Mouse (Mus musculus) mature B cell (primary cell): Measurements from ENCODE around the gene Skint9.
"Not testable (repeated sequence)": the region's sequence is repeated elsewhere in the genome, so short reads cannot be mapped to it uniquely, and the experiment has no call there.

Source experiments
- in situ Hi-C: fragments of 300-500 bp; cut with MboI; formaldehyde crosslinking; loops from 2 replicates; pipeline ENCODE4 v1.14.3; 2019

The Skint9 gene

DNA sequence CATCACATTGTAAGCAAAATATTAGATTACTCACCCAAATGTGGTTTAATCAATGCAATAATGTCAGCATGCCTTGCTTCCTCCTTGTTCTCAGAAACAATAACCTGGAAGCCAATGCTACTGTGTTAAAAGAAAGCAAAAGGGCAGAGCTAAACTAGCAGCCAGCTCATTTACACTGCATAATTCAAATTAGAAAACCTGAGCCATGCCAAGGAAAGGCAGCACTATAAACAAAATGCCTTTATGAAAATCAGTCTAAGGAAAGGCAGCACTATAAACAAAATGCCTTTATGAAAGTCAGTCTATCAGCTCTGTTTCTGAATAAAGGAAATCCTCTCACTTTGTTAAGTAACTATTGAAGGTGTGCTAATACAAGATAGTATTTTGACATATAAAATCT lies at the start of gene Skint9:
TSS of gene Skint9 (minus strand) at position 101 of the 400 bp plus-strand sequence.
- in situ Hi-C loops: no loop called here

GRCm38 (mm10) chr4:112432685-112433084 lies 1.1 kb downstream of the Skint9 start:
- in situ Hi-C loops: no loop called here

DNA sequence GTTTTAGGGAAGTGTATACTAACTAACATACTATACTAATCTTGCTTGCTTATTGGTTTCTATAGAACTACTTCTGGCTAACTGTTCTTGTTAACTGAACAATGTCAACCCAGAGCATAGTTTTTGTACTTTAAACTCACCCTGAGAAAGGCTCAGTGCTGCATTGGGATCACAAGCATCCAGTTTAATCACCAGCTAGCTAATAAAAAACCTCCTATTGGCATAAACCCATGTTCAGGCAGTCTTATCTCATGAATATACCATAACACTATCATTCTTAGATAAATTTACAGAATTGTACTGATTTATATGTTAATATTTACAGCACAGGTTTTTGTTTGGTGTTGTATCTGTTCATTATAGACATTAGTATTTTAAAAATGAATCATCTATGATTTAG lies 1.6 kb downstream of the Skint9 start:
- in situ Hi-C loops: no loop called here

DNA sequence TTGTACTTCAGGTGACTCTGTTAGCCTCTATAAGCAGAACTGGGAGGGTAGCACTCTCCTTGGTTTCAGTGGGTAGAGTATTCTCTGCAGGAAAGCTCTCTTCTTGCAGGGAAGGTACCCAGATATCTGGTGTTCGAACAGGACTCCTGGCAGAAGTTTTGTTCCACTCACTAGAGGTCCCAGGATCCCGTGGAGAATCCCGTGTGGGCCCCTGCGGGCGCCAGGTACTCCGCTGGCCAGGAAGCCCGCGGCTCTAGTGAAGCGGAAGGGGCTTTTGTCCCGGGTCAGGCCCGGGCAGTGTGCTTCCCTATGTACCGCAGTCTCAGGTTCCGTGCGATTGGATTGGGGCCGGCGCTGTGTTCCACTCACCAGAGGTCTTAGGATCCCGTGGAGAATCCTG lies 84.7 kb downstream of the Skint9 start:
- in situ Hi-C loops: not testable (repeated sequence)
